Mouse (Mus musculus): ENCODE data around the gene Cc2d2b.

DNA sequence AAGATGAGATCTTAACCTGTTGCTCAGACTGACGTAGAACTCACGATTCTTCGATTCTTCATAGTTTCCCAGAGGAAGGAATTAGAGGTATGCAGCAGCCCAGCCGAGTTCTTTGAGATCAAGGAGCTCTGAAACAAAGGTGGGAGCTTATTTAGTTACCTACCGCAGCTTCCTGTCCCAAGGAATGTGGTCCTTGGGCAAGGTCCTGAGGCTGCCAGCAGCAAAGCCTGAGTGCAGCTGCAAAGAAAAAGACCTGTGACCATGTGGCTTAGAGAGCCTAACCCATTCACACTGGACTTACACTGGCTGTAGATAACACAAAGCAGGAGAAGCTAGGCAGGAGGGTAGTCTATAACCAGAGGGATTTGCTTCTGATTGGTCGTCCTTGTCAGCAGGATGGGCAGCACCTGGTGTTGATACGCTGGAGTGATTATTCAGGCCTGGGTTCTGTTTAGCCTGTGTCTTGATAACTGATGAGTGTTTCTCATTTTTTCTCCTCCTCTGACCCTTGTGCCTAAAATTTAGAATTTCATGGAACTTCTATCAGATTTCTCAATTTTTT is 56.7 kb downstream of the Cc2d2b start:
- TF ChIP-seq BHLHE40 (IDR thresholded peaks at IDR 0.05; ENCODE audit: low read depth, low read length) (no peak), ETS1 (conservative IDR thresholded peaks at IDR 0.05; ENCODE audit: low read depth, low read length) (no peak), POLR2AphosphoS2 (IDR thresholded peaks at IDR 0.05; ENCODE audit: low read depth, low read length) (no peak), MYC (IDR thresholded peaks at IDR 0.05; ENCODE audit: low read depth, low read length) (no peak), USF1 (IDR thresholded peaks at IDR 0.05; ENCODE audit: low read depth, low read length) (no peak), CTCF (conservative IDR thresholded peaks at IDR 0.05 in 1 of 2, IDR thresholded peaks at IDR 0.05 in 1 of 2; ENCODE audit: low read depth in 2 of 2, low read length in 2 of 2) (no peak), IRF4 (IDR thresholded peaks at IDR 0.05; ENCODE audit: low read depth, low read length) (no peak), ZC3H11A (IDR thresholded peaks at IDR 0.05; ENCODE audit: low read depth, low read length) (no peak), MAFK (IDR thresholded peaks at IDR 0.05; ENCODE audit: insufficient replicate concordance, low read length) (no peak), E2F4 (IDR thresholded peaks at IDR 0.05; ENCODE audit: insufficient replicate concordance, low read depth, low read length) (no peak), POLR2A (IDR thresholded peaks at IDR 0.05; ENCODE audit: low read depth, low read length) (no peak), HCFC1 (IDR thresholded peaks at IDR 0.05; ENCODE audit: low read depth, low read length) (no peak), MAZ (IDR thresholded peaks at IDR 0.05; ENCODE audit: low read depth, low read length) (no peak), NRF1 (IDR thresholded peaks at IDR 0.05; ENCODE audit: low read depth, low read length) (no peak)
